Mouse (Mus musculus) cerebellum, adult 2 months (tissue): ENCODE measurements around the gene Syngr1. TPM values are rescaled to one million over a fixed set of nuclear protein-coding genes. Genes with fewer than 3 reads are reported as not detected.

ENCODE experiments used
- DNase-seq, 2 experiments: peaks; one replicate each; pipeline ENCODE4 v3.0.0; 2021
- H3K27ac ChIP-seq: fragments of 200-500 bp; 2 replicates; pipeline ENCODE4 v1.5.1; 2012; ENCODE audit warnings: low read length, control low read depth, inconsistent platforms; ENCODE audit not compliant: insufficient read depth
- H3K27me3 ChIP-seq: fragments of 200-500 bp; 2 replicates; pipeline ENCODE4 v1.6.1; 2012; ENCODE audit warnings: inconsistent platforms, mild to moderate bottlenecking, low read length, moderate library complexity; ENCODE audit not compliant: control insufficient read depth, insufficient read depth
- H3K4me1 ChIP-seq: fragments of 200-500 bp; 2 replicates; pipeline ENCODE4 v1.6.1; 2011; ENCODE audit warnings: low read length; ENCODE audit not compliant: control insufficient read depth, insufficient read depth
- H3K4me3 ChIP-seq: fragments of 200-500 bp; replicated peaks from 2 replicates; pipeline ENCODE3; 2011; ENCODE audit warnings: mild to moderate bottlenecking, low read depth, low read length, control low read depth; ENCODE audit not compliant: insufficient read depth
- CTCF ChIP-seq: fragments of 200-500 bp; IDR thresholded peaks from 2 replicates; pipeline ENCODE4 v1.5.1; 2011; ENCODE audit warnings: low read depth, mild to moderate bottlenecking, control low read depth, low read length, moderate library complexity, borderline replicate concordance; ENCODE audit not compliant: insufficient read depth
- POLR2A ChIP-seq: fragments of 200-500 bp; IDR thresholded peaks from 2 replicates; pipeline ENCODE4 v1.6.1; 2011; ENCODE audit warnings: low read length, control low read depth, borderline replicate concordance; ENCODE audit not compliant: insufficient read depth
- WGBS: fragments of 180-500 bp; shearing (Covaris S2); methylation state at CpG from one replicate; pipeline ENCODE4 v1.1.7; 2018; 5-methylcytosine and 5-hydroxymethylcytosine counted together
- polyA plus RNA-seq: library from polyadenylated mRNA; depleted of rRNA; stranded (reverse); fragments of >200 nt; gene quantifications from 2 replicates; pipeline ENCODE4 v1.2.3, GENCODE M21; 2012

Syngr1 gene
- polyA plus RNA-seq, 1 experiment = 448 TPM

- TF ChIP-seq CTCF (no peak), POLR2A (no peak)
- no peaks in the 10 kb centered on the region for H3K27me3 ChIP-seq
- 83% methylated on average over 19 of the region's 19 CpGs for WGBS
- no peak for DNase-seq
- H3K4me3 ChIP-seq = no peak overlapping the region
- H3K4me1 ChIP-seq = no peaks in the 10 kb centered on the region; the same call in 1 of the 2 replicates
- H3K27ac ChIP-seq = no peak overlapping the region
These were observed 39.9 kb upstream of the Syngr1 start for GRCm38 (mm10) chr15:80051092-80051761.

DNA sequence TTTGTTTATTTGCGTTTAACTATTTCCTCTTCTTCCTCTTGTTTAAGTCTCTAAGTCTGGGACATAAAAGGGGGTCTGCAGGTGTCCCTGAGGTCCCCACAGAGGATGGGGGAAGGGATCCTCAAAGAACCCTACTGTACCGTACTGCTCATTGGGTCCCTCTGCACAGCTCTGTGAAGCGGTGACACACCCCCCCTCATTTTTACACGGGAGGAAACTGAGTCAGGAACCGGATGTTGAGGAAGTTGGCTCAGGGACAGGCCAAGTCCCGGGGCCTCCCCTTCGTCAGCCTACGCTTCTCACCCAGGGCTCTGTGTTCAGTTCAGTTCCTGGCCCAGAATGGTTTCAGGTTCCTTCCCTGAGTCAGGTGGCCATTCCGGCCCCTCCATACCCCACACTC is 39.4 kb upstream of the Syngr1 start:
- TF ChIP-seq CTCF (no peak), POLR2A (no peak)
- no peak overlapping the region for H3K27ac ChIP-seq
- H3K27me3 ChIP-seq = no peaks in the 10 kb centered on the region
- WGBS = 84% methylated on average over 9 of the region's 9 CpGs
- H3K4me3 ChIP-seq = no peak overlapping the region
- DNase-seq = no peak
- no peaks in the 10 kb centered on the region; the same call in 1 of the 2 replicates for H3K4me1 ChIP-seq

DNA sequence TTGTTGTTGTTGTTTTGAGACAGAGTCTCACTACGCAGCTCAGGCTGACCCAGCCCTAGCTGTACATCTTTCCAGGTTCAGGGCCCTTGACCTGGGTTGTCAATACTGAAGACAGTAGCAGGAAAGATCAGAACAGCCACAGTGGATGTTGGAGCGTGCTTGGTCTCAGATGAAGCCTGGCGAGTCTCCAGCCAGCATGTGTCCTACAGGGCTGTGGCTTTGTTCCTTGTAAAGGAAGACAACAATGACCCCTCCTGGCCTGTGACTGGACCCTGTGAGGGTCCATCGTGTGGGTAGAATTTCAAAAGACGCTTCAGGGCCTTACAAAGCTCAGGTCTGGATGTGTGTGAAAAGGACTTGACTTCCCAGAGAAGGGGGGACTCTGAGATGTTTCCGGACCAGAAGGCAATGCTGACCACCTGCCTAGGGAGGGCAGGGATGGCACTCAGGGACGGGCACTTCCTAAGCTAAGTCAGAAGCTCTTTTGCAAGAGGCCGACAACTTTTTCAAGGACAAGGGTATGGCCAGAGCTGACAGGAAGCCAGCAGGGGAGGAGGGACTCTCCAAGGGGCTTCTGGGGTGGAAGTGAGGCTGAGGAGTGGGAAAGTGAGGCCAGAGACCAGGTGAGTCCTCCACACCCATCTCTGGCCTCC is 37.6 kb upstream of the Syngr1 start:
- Histone ChIP-seq H3K4me3 (no peak overlapping the region), H3K4me1 (no peaks in the 10 kb centered on the region; the same call in 1 of the 2 replicates), H3K27me3 (no peaks in the 10 kb centered on the region), H3K27ac (no peak overlapping the region)
- no peak for TF ChIP-seq CTCF
- no peak for TF ChIP-seq POLR2A
- no peak for DNase-seq
- WGBS = 62% methylated on average over 8 of the region's 8 CpGs

- Histone ChIP-seq H3K27me3 (no peaks in the 10 kb centered on the region), H3K4me1 (no peaks in the 10 kb centered on the region), H3K4me3 (no peak overlapping the region), H3K27ac (no peak overlapping the region)
- no peak for DNase-seq
- TF ChIP-seq CTCF (no peak), POLR2A (no peak)
- WGBS = 83% methylated on average over 7 of the region's 7 CpGs
These were observed 37.0 kb upstream of the Syngr1 start for GRCm38 (mm10) chr15:80054034-80054710.

DNA sequence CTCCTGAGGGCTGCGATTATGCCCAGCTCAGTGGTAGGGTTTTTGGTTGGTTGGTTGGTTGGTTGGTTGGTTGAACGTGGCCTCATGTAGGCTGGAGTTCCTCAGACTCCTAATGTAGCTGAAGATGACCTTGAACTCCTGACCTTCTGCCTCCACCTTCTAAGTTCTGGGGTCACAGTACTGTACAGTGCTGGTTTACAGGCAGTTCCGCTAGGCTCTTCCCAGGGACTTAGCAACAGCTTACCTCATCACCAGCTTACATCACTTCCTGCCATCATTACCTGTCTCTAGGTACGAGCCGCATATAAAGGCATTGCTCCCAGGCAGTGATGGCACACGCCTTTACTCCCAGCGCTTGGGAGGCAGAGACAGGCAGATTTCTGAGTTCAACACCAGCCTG is 33.0 kb upstream of the Syngr1 start:
- TF ChIP-seq CTCF (no peak), POLR2A (no peak)
- Histone ChIP-seq H3K27me3 (no peaks in the 10 kb centered on the region), H3K27ac (no peak overlapping the region), H3K4me3 (no peak overlapping the region), H3K4me1 (no peaks in the 10 kb centered on the region; the same call in 1 of the 2 replicates)
- WGBS = 92% methylated on average over 7 of the region's 7 CpGs
- DNase-seq = no peak

DNA sequence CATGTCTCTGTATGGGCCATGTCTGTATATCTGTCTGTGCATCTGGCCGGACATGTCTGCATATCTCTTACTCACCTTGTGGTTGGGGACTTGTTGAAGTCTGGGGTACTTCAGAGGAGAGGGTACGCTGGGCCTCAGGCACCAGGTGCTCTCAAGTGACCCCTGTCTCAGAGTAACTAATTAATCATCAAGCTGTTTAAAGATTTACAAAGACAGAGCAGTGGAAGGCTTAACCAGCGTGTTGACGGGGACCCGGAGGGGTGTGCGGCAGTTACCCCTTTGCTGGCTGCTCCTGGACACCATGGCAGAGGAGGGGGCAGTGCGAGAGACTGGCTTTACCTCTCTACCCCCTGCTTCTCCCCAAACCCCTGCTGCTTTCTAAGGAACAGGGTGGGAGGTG is 31.5 kb upstream of the Syngr1 start:
- Histone ChIP-seq H3K27ac (no peak overlapping the region), H3K27me3 (no peaks in the 10 kb centered on the region), H3K4me3 (no peak overlapping the region), H3K4me1 (no peaks in the 10 kb centered on the region; the same call in 1 of the 2 replicates)
- DNase-seq = no peak
- no peak for TF ChIP-seq CTCF
- TF ChIP-seq POLR2A = no peak
- 89% methylated on average over 7 of the region's 7 CpGs for WGBS

DNA sequence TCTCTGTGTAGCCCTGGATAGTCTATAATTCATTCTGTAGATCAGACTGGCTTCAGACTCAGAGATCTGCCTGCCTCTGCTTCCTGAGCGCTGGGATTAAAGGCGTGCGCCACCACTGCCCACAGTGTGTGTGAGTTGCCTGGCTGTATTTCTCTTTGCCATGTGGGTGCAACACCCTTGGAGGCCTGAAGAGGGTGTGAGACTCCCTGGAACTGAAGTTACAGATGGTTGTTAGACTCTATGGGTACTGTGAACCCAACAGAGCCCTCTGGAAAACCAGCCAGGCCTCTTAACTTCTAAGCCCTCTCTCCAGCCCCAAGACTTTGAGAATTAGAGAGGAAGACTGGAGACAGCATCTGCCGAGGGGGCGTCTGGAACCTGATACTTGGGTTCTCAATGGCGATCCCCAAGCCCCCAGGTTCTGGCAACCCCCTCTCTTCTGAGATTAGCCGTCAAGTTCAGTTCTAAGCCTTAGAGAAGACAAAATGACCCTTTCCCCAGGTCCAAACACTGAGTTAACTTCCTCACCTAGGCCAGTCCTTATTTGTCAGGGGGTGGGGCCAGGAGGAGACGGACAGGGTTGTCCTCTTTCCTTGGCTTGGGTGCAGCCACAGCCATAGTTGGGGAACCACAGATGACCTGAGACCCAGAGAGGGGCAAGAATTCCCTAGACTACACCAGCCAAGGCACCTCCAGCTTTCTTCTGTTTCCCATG is 30.6 kb upstream of the Syngr1 start:
- no peaks in the 10 kb centered on the region for H3K27me3 ChIP-seq
- WGBS = 91% methylated on average over 8 of the region's 8 CpGs
- no peak for DNase-seq

More for the DNA sequence above, 30.6 kb upstream of the Syngr1 start:
- no peak overlapping the region for H3K27ac ChIP-seq
- no peak overlapping the region for H3K4me3 ChIP-seq
- no peak for TF ChIP-seq CTCF
- no peak for TF ChIP-seq POLR2A
- no peaks in the 10 kb centered on the region; the same call in 1 of the 2 replicates for H3K4me1 ChIP-seq
